Mouse (Mus musculus) adrenal gland (tissue): ENCODE data around the gene Adap1.

Experiments
- intact Hi-C: fragments of 180-260 bp; cut with DNase I; formaldehyde crosslinking; loops from one replicate; pipeline ENCODE4 v1.15.1; 2025
- long read RNA-seq, 2 experiments: library from polyadenylated mRNA; unstranded; transcript quantifications; one replicate each; pipeline ENCODE4 v2.0.0; 2020; ENCODE audit warnings: borderline replicate concordance in 1 of 2; ENCODE audit not compliant: insufficient replicate concordance in 1 of 2

Gene Adap1
- long read RNA-seq, experiment 1, result 0 reads
- long read RNA-seq, experiment 2, partial matches to known transcripts, result 0 of 2 reads
- long read RNA-seq, experiment 2, other reads (novel, unspliced or antisense), result 1 of 2 reads

- intact Hi-C loops, result loop anchor here (1.0 to 10.0 kb wide), 2 partner anchors 43 to 481 kb away; no protein-coding TSS in a partner anchor
These were observed at the start of gene Adap1 for GRCm38 (mm10) chr5:139325395-139325966. Gene Adap1 (minus strand): TSS chr5:139325622.

- intact Hi-C loops, result no loop called here
These were observed 49.4 kb upstream of the Adap1 start for GRCm38 (mm10) chr5:139374841-139375240.

- intact Hi-C loops, result no loop called here
These were observed 48.5 kb upstream of the Adap1 start for GRCm38 (mm10) chr5:139373889-139374444.

GRCm38 (mm10) chr5:139373126-139373525 is 47.7 kb upstream of the Adap1 start:
- intact Hi-C loops, result no loop called here

GRCm38 (mm10) chr5:139371631-139372401 is 46.4 kb upstream of the Adap1 start:
- intact Hi-C loops, result no loop called here

GRCm38 (mm10) chr5:139371118-139371517 is 45.7 kb upstream of the Adap1 start:
- intact Hi-C loops, result no loop called here

- intact Hi-C loops, result no loop called here
These were observed 44.9 kb upstream of the Adap1 start for GRCm38 (mm10) chr5:139370336-139370735.

GRCm38 (mm10) chr5:139368638-139369320 is 43.4 kb upstream of the Adap1 start:
- intact Hi-C loops, result no loop called here

GRCm38 (mm10) chr5:139367884-139368458 is 42.5 kb upstream of the Adap1 start:
- intact Hi-C loops, result no loop called here

GRCm38 (mm10) chr5:139366484-139366883 is 41.1 kb upstream of the Adap1 start:
- intact Hi-C loops, result no loop called here

- intact Hi-C loops, result loop anchor here (2.0 kb wide), 1 partner anchor 101 kb away; no protein-coding TSS in a partner anchor
These were observed 40.4 kb upstream of the Adap1 start for GRCm38 (mm10) chr5:139365827-139366226.

- intact Hi-C loops, result loop anchor here (1.0 to 5.0 kb wide), 3 partner anchors 33 to 142 kb away; no protein-coding TSS in a partner anchor
These were observed 39.6 kb upstream of the Adap1 start for GRCm38 (mm10) chr5:139364911-139365571.

GRCm38 (mm10) chr5:139364260-139364910 is 39.0 kb upstream of the Adap1 start:
- intact Hi-C loops, result loop anchor here (1.0 to 5.0 kb wide), 3 partner anchors 34 to 143 kb away; no protein-coding TSS in a partner anchor

- intact Hi-C loops, result loop anchor here (1.0 to 5.0 kb wide), 3 partner anchors 34 to 143 kb away; no protein-coding TSS in a partner anchor
These were observed 38.4 kb upstream of the Adap1 start for GRCm38 (mm10) chr5:139363858-139364257.

- intact Hi-C loops, result no loop called here
These were observed 33.8 kb upstream of the Adap1 start for GRCm38 (mm10) chr5:139359244-139359643.

GRCm38 (mm10) chr5:139358653-139359052 is 33.2 kb upstream of the Adap1 start:
- intact Hi-C loops, result no loop called here

GRCm38 (mm10) chr5:139355235-139355772 is 29.9 kb upstream of the Adap1 start:
- intact Hi-C loops, result loop anchor here (2.0 kb wide), 1 partner anchor 23 kb away; no protein-coding TSS in a partner anchor

- intact Hi-C loops, result loop anchor here (2.0 kb wide), 1 partner anchor 21 kb away; no protein-coding TSS in a partner anchor
These were observed 28.5 kb upstream of the Adap1 start for GRCm38 (mm10) chr5:139353946-139354345.

- intact Hi-C loops, result no loop called here
These were observed 28.1 kb upstream of the Adap1 start for GRCm38 (mm10) chr5:139353496-139353895.
